Mouse (Mus musculus) heart, adult 8-10 months (tissue): ENCODE measurements around the gene Prss58. TPM values are rescaled to one million over a fixed set of nuclear protein-coding genes. Genes with fewer than 3 reads are reported as not detected.

Experiments used
- DNase-seq: peaks from one replicate; pipeline ENCODE4 v3.0.0; 2022; ENCODE audit warnings: low spot score
- total RNA-seq, 4 experiments: library from RNA; stranded (reverse); gene quantifications; 2 replicates each; pipeline ENCODE4 v1.2.4; 2022

The Prss58 gene
- total RNA-seq = not detected

- no peak for DNase-seq
These were observed at the start of gene Prss58 for GRCm38 (mm10) chr6:40900287-40900686. TSS of gene Prss58 (minus strand) at chr6:40900387.

- DNase-seq = no peak
These were observed 40.3 kb upstream of the Prss58 start, which contains the start of gene 1700074P13Rik for GRCm38 (mm10) chr6:40940457-40940856. TSS of gene 1700074P13Rik (minus strand) at chr6:40940557.

GRCm38 (mm10) chr6:40919954-40920353 lies 19.8 kb upstream of the Prss58 start:
- DNase-seq = no peak

GRCm38 (mm10) chr6:40894716-40895115 lies 5.5 kb downstream of the Prss58 start:
- no peak for DNase-seq

GRCm38 (mm10) chr6:40893577-40893976 lies 6.6 kb downstream of the Prss58 start:
- peak; percentile 3 for DNase-seq

- DNase-seq = no peak
These were observed 8.4 kb downstream of the Prss58 start for GRCm38 (mm10) chr6:40891754-40892153.

- no peak for DNase-seq
These were observed 9.2 kb downstream of the Prss58 start for GRCm38 (mm10) chr6:40890973-40891372.

- DNase-seq = no peak
These were observed 12.8 kb downstream of the Prss58 start, which contains the start of gene Moxd2 for GRCm38 (mm10) chr6:40887394-40887793. TSS of gene Moxd2 (minus strand) at chr6:40887494.

- no peak for DNase-seq
These were observed 54.9 kb downstream of the Prss58 start for GRCm38 (mm10) chr6:40845283-40845682.

Other genes with a start within 250 kb of the Prss58 start
- not detected for gene Moxd2, start 12.9 kb downstream of the Prss58 start, total RNA-seq
- not detected for gene 1700074P13Rik, start 40.2 kb upstream of the Prss58 start, total RNA-seq
- not detected for gene Gm4744, start 51.5 kb upstream of the Prss58 start, total RNA-seq
- gene 1810009J06Rik, start 64.4 kb upstream of the Prss58 start, total RNA-seq = not detected
- gene Gm2663, start 99.1 kb upstream of the Prss58 start, total RNA-seq = not detected
- not detected for gene 2210010C04Rik, start 135.1 kb upstream of the Prss58 start, total RNA-seq